Comparison of ENCODE assay signal across 25 mouse cellular contexts in the genomic region with DNA sequence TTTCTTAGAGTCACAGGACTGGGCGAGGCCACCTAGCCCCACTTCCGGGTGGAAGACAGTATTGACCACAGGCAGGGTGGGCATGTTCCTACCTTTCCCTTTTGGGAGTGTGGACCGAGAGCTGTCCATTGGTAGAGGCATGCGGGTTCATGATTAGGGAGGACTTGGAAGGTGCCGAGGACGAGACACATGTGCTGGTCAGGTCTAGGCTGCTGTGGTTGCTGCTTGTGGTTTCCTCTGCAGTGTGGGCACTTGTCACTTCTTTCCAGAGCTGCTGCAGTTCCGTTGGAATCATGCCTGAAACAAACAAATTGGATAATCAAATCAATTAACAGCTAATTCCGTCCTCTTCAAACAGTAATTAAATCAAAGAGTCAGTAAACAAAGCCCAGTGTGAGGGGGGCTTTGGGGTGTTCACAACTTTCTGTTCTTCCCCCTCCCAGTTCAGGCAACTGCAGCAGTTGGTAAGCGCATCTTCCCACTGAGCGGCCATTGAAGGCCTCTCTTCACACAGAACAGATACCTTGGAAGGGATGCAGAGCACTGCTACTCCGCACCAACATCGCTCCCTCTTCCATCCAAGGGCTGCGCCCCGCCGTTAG.
DNase-seq lines count a peak whose midpoint lies in the region; ATAC-seq and TF ChIP-seq lines count a peak whose summit lies in the region.
"Had no signal": no experiment of that assay in that cellular context is flagged by ENCODE, and none has a peak within 500 bp of the region (broad histone marks: within the 10 kb centered on the region; RNA-seq: fewer than 3 reads in every experiment).

No protein-coding gene starts in this region.

- peaks cover 4% of the 10 kb centered on the region; the same call in 1 of the 2 replicates for H3K36me3 ChIP-seq in forebrain, embryonic 11.5 days (ENCODE audit: control insufficient read depth, insufficient read depth, low read length)
- peaks cover 23% of the 10 kb centered on the region for H3K36me3 ChIP-seq in forebrain, embryonic 12.5 days (replicated peaks)
- peaks cover 36% of the 10 kb centered on the region for H3K36me3 ChIP-seq in lung, embryonic 15.5 days
- peaks cover 9% of the 10 kb centered on the region; the same call in 1 of the 2 replicates for H3K36me3 ChIP-seq in hindbrain, embryonic 14.5 days (replicated peaks; ENCODE audit: control insufficient read depth, insufficient read depth)

- DNase-seq in forebrain, embryonic 11.5 days (ENCODE audit: low spot score): peak; percentile 41
- no peak for DNase-seq in lung, adult 2 months
- peak; percentile 72 for DNase-seq in 416B (ENCODE audit: low read depth)
- DNase-seq in hindbrain, embryonic 14.5 days (ENCODE audit: low spot score): no peak
- DNase-seq: adrenal gland, postnatal 25 days; cerebellum, adult 18-20 months; cerebellum, postnatal 10 days; gastrocnemius, adult 2 months; kidney, adult 9 months; kidney, postnatal 10 days; layer of hippocampus, adult 9-11 months; right cerebral cortex, postnatal 14 days; thymus, postnatal 4 days had no signal

- no peak overlapping the region for H3K4me2 ChIP-seq in forebrain, embryonic 11.5 days (ENCODE audit: low read depth, low read length, severe bottlenecking)
- no peak overlapping the region for H3K4me2 ChIP-seq in forebrain, embryonic 12.5 days
- H3K4me2 ChIP-seq in lung, embryonic 15.5 days: no peak overlapping the region
- no peak overlapping the region for H3K4me2 ChIP-seq in hindbrain, embryonic 14.5 days (replicated peaks)
- H3K4me2 ChIP-seq: embryonic facial prominence, embryonic 15.5 days; forebrain, embryonic 15.5 days; heart, embryonic 15.5 days; hindbrain, embryonic 12.5 days; limb, embryonic 12.5 days; liver, embryonic 15.5 days; midbrain, embryonic 13.5 days had no signal

- H3K27me3 ChIP-seq in forebrain, embryonic 11.5 days (ENCODE audit: control insufficient read depth, insufficient read depth, low read length): no peaks in the 10 kb centered on the region
- H3K27me3 ChIP-seq in forebrain, embryonic 12.5 days: peaks cover 21% of the 10 kb centered on the region; the same call in 1 of the 2 replicates
- no peaks in the 10 kb centered on the region for H3K27me3 ChIP-seq in lung, embryonic 15.5 days
- 0 out of 2 replicates have a peak, but pooled peaks cover 4% of the 10 kb centered on the region for H3K27me3 ChIP-seq in hindbrain, embryonic 14.5 days (ENCODE audit: control insufficient read depth, insufficient read depth, low read length)
- H3K27me3 ChIP-seq: embryonic facial prominence, embryonic 15.5 days; forebrain, embryonic 15.5 days; heart, embryonic 15.5 days; liver, embryonic 15.5 days; midbrain, embryonic 13.5 days had no signal

- H3K9me3 ChIP-seq in forebrain, embryonic 11.5 days (ENCODE audit: control insufficient read depth, low read length): no peaks in the 10 kb centered on the region; the same call in 1 of the 2 replicates
- H3K9me3 ChIP-seq in forebrain, embryonic 12.5 days: peaks cover under 1% of the 10 kb centered on the region; the same call in 1 of the 2 replicates
- H3K9me3 ChIP-seq in lung, embryonic 15.5 days: no peaks in the 10 kb centered on the region
- H3K9me3 ChIP-seq in hindbrain, embryonic 14.5 days (ENCODE audit: control insufficient read depth, low read length): no peaks in the 10 kb centered on the region
- H3K9me3 ChIP-seq: embryonic facial prominence, embryonic 10.5 days; embryonic facial prominence, embryonic 15.5 days; forebrain, embryonic 15.5 days; heart, embryonic 15.5 days; hindbrain, embryonic 12.5 days; liver, embryonic 15.5 days; midbrain, embryonic 13.5 days had no signal

- H3K27ac ChIP-seq in forebrain, embryonic 11.5 days (ENCODE audit: low read depth, low read length): no peak overlapping the region
- H3K27ac ChIP-seq in forebrain, embryonic 12.5 days: no peak overlapping the region
- no peak overlapping the region for H3K27ac ChIP-seq in lung, embryonic 15.5 days
- no peak overlapping the region for H3K27ac ChIP-seq in hindbrain, embryonic 14.5 days
- H3K27ac ChIP-seq: embryonic facial prominence, embryonic 10.5 days; embryonic facial prominence, embryonic 15.5 days; forebrain, embryonic 15.5 days; gastrocnemius, adult 2 months; heart, embryonic 15.5 days; hindbrain, embryonic 12.5 days; limb, embryonic 12.5 days; liver, embryonic 15.5 days; midbrain, embryonic 13.5 days had no signal

- TF ChIP-seq POLR2A in lung, adult 2 months (IDR thresholded peaks at IDR 0.05; ENCODE audit: borderline replicate concordance, extremely low read depth, low read depth, low read length): no peak

- peaks cover 4% of the 10 kb centered on the region; the same call in 1 of the 2 replicates for H3K4me1 ChIP-seq in forebrain, embryonic 11.5 days (replicated peaks; ENCODE audit: control insufficient read depth, insufficient read depth, low read length)
- peaks cover 39% of the 10 kb centered on the region for H3K4me1 ChIP-seq in forebrain, embryonic 12.5 days
- H3K4me1 ChIP-seq in lung, embryonic 15.5 days: peaks cover 10% of the 10 kb centered on the region; the same call in 1 of the 2 replicates
- peaks cover 24% of the 10 kb centered on the region for H3K4me1 ChIP-seq in lung, adult 2 months (ENCODE audit: control insufficient read depth, insufficient read depth, low read length)
- H3K4me1 ChIP-seq in hindbrain, embryonic 14.5 days (replicated peaks; ENCODE audit: control insufficient read depth, insufficient read depth, low read length): peaks cover 24% of the 10 kb centered on the region
- H3K4me1 ChIP-seq: liver, embryonic 15.5 days had no signal

- H3K9ac ChIP-seq in forebrain, embryonic 11.5 days (ENCODE audit: low read length): no peak overlapping the region
- H3K9ac ChIP-seq in forebrain, embryonic 12.5 days: no peak overlapping the region
- no peak overlapping the region for H3K9ac ChIP-seq in lung, embryonic 15.5 days
- no peak overlapping the region for H3K9ac ChIP-seq in hindbrain, embryonic 14.5 days
- H3K9ac ChIP-seq: embryonic facial prominence, embryonic 15.5 days; forebrain, embryonic 15.5 days; heart, embryonic 15.5 days; hindbrain, embryonic 12.5 days; limb, embryonic 12.5 days; liver, embryonic 15.5 days; midbrain, embryonic 13.5 days had no signal

- no peak for ATAC-seq in forebrain, embryonic 11.5 days (replicated peaks; ENCODE audit: low FRiP score)
- ATAC-seq in forebrain, embryonic 12.5 days (ENCODE audit: low FRiP score): no peak
- peak; percentile 62; the same call in 1 of the 2 replicates for ATAC-seq in lung, embryonic 15.5 days (ENCODE audit: borderline replicate concordance, extremely low read depth, low FRiP score, low TSS enrichment)
- peak; percentile 47 to 51; a peak in 2 of 4 replicates for ATAC-seq in hematopoietic stem cell, adult 5-6 weeks (replicated peaks in 1 of 2; ENCODE audit: insufficient read depth in 1 of 2, low FRiP score in 2 of 2, low TSS enrichment in 1 of 2, low read depth in 1 of 2, poor library complexity in 2 of 2, severe bottlenecking in 2 of 2)
- ATAC-seq in hindbrain, embryonic 14.5 days (ENCODE audit: low FRiP score): no peak
- ATAC-seq: forebrain, embryonic 15.5 days; intestine, embryonic 16.5 days; midbrain, embryonic 13.5 days had no signal

- WGBS in forebrain, embryonic 11.5 days: 84% methylated on average over 15 of the region's 15 CpGs
- WGBS in forebrain, embryonic 12.5 days: 81% methylated on average over 15 of the region's 15 CpGs
- WGBS in lung, embryonic 15.5 days: 65% methylated on average over 15 of the region's 15 CpGs
- 75% methylated on average over 15 of the region's 15 CpGs for WGBS in lung, adult 2 months
- WGBS in hindbrain, embryonic 14.5 days: 84% methylated on average over 15 of the region's 15 CpGs

- TF ChIP-seq CTCF in lung, adult 2 months (IDR thresholded peaks at IDR 0.05; ENCODE audit: insufficient read depth, low read length): no peak

- no peak overlapping the region for H3K4me3 ChIP-seq in forebrain, embryonic 11.5 days (ENCODE audit: low read depth, low read length)
- no peak overlapping the region for H3K4me3 ChIP-seq in forebrain, embryonic 12.5 days (replicated peaks)
- H3K4me3 ChIP-seq in lung, embryonic 15.5 days: no peak overlapping the region
- no peak overlapping the region for H3K4me3 ChIP-seq in lung, adult 2 months (replicated peaks; ENCODE audit: extremely low read depth, low read depth, low read length)
- no peak overlapping the region for H3K4me3 ChIP-seq in hindbrain, embryonic 14.5 days (replicated peaks; ENCODE audit: low read length)
- H3K4me3 ChIP-seq: embryonic facial prominence, embryonic 10.5 days; embryonic facial prominence, embryonic 15.5 days; forebrain, embryonic 15.5 days; gastrocnemius, adult 2 months; heart, embryonic 15.5 days; hindbrain, embryonic 12.5 days; limb, embryonic 12.5 days; liver, embryonic 15.5 days; midbrain, embryonic 13.5 days had no signal

Comparison
In these comparisons a context has a peak if more than half of its experiments do, and no peak if none do; other contexts are left out.
1. ATAC-seq: peak in lung, embryonic 15.5 days (single experiment) and hematopoietic stem cell, adult 5-6 weeks (2 of 2); none in forebrain, embryonic 11.5 days (single experiment), forebrain, embryonic 12.5 days (single experiment) and hindbrain, embryonic 14.5 days (single experiment).
2. DNase-seq: peak in forebrain, embryonic 11.5 days (single experiment) and 416B (single experiment); none in lung, adult 2 months (single experiment) and hindbrain, embryonic 14.5 days (single experiment).